Mouse (Mus musculus) heart, adult 11 months (tissue): ENCODE results near the gene Msgn1.

Experiments used
- DNase-seq: peaks from one replicate; pipeline ENCODE4 v3.0.0; 2022

Gene Msgn1

DNA sequence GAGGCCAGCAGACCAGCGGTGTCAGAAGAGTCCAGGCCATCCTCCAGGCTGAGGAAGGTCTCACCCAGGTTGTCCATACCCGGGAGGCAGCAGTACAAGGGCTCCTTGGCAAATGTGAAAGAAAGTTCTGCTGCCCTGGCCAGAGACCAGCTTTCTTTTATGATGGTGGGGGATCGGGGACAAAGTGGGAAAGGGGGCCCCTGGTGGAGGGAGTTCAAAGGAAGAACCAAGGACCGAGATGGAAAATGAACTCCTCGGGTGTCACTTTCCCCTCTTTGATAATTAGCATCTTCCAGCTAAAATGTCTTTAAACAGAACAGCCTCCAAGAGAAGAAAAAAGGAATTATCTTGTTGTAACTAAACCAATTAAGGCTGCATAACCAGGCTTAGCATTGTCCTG lies at the start of gene Msgn1:
Msgn1 (minus strand) TSS at position 101 of the 400 bp plus-strand sequence.
- peak; percentile 84 for DNase-seq

- no peak for DNase-seq
Observed at GRCm38 (mm10) chr12:11250322-11250721, 41.5 kb upstream of the Msgn1 start.

GRCm38 (mm10) chr12:11247460-11247859 lies 38.7 kb upstream of the Msgn1 start:
- no peak for DNase-seq

DNA sequence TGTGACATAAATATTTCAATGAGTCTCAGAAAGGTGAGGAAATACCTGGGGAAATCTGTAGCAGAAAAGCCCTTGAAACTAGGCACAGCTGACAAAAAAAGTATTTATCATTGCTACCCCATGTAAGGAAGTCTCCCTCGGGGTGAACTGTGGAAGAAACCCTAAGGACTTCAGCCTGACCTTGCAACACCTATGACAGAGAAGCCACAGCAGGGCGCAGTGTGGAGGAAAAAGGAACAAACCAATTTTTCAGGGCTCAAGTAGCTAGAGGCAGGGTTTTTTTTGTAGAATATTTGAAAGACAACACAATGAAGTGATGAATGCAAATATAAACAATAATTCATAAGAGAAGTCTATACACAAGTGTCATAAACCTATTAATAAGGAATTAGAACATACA lies 27.2 kb upstream of the Msgn1 start:
- DNase-seq: peak; percentile 54

- peak; percentile 59 for DNase-seq
Observed at GRCm38 (mm10) chr12:11230267-11230666, 21.5 kb upstream of the Msgn1 start.

DNA sequence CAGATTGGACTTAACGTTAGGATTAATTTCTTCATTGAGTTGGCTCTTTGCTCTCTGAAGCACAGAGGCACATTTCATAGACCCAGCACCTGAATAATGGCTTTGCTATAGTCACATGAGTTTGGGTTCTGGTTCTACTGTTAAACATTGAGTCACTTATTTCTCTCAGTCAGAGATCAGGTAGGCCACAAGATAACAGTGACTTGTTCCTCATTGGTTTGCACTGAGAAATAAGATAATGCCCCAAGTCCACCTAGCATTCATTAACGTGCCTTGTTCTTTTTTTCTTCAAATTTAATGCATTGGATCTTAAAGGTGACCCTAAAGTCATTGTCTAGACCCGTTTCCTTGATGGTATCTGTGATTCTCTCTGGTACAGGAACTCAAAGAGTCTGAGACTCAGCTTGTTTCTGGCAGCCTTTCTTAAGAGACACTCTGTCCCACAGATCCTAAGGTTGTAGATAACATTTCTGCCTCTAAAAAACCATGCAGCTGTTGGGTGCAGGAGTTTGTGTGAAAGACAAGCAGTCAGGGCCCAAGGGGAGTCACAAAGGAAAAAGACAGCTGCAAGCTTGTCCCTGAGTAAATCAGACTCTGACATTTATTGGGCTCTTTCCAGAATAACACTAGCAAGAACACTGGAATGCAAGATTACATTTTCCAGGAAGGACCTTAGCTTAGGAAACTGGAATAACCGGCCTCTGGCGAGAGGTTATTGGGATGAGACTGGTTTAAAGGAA lies 17.9 kb upstream of the Msgn1 start:
- peak; percentile 97 for DNase-seq

DNA sequence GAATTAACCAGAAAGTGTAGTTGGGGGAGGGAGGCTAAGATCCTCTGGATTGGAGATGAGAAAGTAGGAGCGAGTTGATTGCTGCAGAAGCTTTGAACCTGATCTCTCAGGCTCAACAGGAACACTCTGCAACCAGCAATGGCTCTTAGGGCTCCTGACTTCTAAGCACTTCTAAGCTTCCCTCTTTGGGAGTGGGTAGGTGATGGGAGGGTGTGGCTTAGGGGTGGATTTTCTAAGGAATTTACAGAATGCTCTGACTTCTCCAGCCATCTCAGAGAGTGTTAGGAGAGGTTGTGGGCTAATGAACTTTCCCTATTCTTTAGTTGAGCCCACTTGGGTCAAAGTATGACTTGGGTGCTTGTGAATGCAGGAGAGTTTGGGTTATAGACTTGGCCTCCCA lies 17.4 kb upstream of the Msgn1 start:
- DNase-seq: peak; percentile 69

DNA sequence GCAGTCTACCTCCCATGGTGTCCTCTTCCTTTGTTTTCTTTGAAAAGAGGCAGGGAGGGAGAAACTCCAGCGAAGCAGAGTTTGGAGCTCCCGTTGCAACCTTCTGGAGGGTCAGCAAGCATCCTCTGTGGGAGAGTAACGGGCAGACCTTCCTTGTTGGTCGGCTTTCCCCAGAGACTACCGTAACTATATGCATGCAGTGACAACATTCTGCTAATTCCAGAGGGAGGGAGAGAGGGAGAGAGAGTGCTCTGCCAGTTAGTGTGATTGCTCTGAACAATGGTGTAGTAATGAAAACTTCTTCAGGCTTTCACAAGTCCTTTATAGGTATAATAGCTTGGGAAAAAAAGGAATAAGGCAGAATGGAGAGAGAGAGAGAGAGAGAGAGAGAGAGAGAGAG lies 15.9 kb upstream of the Msgn1 start:
- no peak for DNase-seq

- DNase-seq: peak; percentile 83
Observed at GRCm38 (mm10) chr12:11223090-11223489, 14.3 kb upstream of the Msgn1 start.

GRCm38 (mm10) chr12:11222566-11222965 lies 13.8 kb upstream of the Msgn1 start:
- DNase-seq: peak; percentile 86

DNA sequence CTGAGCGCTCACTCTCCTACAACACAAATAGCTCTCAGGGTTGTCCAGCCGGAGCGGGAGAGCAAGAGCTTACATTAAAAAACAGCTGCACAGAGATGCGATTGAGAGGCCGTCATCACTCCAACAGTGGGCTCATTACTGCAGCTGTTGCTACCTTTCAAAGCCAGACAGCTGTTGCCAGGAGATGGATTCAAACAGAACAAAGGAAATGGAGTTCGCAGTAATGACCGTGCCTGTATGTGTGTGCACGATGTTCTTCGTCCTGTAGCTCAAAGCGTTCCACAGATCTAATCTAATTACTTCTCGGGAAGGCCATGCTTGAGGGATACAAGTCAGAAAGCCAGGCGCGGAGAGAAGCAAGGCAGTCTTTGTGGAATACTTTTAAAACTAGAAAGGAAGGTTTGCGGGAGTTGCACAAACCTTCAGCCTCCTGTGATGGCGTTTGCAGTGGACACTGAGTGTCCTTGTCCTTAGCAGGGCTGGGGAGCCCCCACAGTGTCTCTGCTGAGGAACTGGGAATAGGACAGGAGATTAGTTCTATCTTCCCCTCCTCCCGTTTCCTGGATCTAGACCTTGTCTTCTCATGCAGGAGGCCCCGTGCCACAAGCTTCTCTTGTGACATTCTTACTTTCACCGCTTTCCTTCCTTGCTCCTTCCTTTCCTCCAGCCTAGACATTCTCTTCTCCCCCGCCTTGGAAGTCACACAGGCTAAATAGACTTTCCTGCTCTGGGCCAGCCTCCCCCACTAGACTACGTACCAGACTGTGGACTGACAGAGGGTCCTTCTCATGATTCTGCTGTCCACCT lies 13.0 kb upstream of the Msgn1 start:
- peak; percentile 94 for DNase-seq

DNA sequence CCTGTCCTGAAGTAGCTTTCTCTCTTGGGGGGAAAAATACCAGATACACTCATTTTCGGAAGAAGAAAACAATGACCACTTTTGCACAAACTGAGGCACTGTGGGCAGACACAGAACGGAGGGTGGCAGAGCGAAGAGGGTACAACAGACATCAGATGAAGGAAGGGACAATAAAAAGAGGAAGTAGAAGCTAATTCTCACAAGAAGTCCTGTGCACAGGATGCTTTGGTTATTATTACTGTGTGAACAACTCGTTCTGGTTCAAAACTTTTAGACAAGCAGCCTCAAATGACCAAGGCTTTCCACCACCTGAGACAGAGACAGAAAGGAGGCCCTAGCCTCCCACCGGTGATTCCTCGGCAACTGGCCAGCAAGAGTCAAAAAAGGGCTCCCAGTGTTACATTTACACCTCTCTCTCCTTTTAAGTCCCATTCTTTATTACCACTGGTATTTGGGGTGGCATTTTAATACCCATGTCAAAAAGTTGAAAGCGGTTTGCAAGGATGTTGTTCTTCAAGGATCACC lies 9.0 kb upstream of the Msgn1 start:
- peak; percentile 82 for DNase-seq

- DNase-seq: peak; percentile 72
Observed at GRCm38 (mm10) chr12:11216454-11216853, 7.7 kb upstream of the Msgn1 start.

DNA sequence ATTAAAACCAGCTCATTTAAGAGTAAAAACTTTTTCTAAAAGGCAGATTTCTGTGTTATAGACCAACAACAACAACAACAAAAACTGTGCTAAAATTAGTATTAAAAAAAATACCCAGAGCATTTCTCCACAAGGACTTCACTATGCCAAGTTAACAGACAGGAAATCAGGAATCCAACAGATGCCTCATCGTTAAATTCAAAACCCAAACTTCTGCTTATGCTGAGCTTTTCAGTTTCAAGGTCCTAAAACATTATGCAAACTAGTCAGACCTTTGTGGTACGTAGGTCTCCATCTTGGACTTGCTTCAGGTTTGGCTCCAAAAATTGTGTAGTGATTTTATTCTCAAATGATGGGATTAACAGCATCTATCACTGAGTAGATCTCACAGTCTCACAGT lies 6.8 kb upstream of the Msgn1 start:
- peak; percentile 49 for DNase-seq

DNA sequence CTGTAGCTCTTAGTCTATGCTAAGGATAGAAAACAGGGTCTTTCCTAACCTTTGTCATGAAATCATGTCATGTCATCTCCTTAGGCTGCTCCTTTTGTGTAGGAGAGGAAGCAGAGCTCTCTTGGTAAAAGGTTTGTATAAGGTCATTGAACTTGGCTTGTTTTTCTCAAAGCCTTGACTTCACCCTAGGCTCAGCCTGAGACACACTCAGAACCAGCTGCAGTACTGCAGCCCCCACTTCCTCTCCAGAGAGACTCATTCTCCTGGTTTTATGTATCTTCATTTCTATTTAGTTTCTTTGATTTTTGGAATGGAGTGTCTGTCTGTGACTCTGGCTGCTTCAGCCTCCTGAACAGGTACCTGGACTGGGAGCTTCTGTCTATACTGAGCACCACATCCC lies 6.0 kb upstream of the Msgn1 start:
- peak; percentile 94 for DNase-seq

GRCm38 (mm10) chr12:11212881-11213280 lies 4.1 kb upstream of the Msgn1 start:
- peak; percentile 95 for DNase-seq

DNA sequence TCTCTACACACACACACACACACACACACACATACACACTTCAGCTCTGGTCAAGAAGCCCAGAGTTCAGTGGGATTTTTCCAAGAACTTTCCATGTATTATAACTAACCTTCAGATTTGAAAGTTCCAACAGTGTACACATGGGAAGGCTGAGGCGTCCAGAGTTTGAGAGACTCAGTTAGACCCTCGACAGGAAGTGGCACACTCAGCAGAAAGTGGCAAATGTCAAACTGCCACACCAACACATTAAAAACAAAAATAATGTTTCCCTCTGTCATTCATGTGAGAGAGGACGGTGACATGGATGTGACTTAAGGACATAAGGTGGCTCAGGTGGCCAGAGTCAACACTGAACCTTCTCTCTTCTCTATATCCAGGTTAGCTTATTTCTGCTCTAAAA lies 1.6 kb upstream of the Msgn1 start:
- peak; percentile 50 for DNase-seq

DNA sequence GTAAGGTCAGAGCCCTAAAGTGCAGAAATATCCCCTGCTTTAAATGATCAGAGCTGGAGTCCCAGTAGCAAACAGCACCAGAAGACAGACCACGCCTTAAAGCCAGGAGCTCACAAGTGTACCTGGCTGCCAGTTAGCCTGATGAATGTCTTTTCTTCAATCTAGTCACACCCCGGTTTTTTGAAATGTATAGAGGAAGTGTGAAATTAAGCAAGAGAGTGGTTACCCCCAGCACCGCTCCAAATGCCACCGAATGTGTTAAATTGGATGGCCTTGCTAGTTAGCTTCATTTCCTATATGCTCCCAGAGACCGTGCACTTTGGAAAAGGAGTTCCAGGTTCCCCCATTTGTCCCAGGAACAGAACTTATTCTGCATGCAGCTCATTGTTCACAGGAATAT lies 864 bp upstream of the Msgn1 start:
- DNase-seq: peak; percentile 19

DNA sequence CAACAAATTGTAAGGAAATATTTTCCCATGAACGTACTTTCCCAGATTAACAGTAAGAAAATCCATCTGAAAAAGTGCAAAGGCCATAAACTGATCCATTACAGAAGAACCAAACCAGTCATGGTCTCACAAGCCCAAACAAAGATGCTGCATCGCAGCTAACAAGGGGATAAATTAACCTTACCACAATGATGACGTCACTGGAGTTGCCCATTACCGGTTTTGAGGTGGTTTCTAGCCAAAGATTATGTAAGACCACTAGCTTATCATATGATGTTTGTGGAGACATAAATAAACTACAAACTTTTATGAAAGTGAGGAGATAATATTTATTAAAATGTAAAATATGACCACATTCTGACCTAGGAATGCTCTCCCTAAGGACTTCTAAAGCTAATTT lies 2.5 kb downstream of the Msgn1 start:
- DNase-seq: peak; percentile 61

DNA sequence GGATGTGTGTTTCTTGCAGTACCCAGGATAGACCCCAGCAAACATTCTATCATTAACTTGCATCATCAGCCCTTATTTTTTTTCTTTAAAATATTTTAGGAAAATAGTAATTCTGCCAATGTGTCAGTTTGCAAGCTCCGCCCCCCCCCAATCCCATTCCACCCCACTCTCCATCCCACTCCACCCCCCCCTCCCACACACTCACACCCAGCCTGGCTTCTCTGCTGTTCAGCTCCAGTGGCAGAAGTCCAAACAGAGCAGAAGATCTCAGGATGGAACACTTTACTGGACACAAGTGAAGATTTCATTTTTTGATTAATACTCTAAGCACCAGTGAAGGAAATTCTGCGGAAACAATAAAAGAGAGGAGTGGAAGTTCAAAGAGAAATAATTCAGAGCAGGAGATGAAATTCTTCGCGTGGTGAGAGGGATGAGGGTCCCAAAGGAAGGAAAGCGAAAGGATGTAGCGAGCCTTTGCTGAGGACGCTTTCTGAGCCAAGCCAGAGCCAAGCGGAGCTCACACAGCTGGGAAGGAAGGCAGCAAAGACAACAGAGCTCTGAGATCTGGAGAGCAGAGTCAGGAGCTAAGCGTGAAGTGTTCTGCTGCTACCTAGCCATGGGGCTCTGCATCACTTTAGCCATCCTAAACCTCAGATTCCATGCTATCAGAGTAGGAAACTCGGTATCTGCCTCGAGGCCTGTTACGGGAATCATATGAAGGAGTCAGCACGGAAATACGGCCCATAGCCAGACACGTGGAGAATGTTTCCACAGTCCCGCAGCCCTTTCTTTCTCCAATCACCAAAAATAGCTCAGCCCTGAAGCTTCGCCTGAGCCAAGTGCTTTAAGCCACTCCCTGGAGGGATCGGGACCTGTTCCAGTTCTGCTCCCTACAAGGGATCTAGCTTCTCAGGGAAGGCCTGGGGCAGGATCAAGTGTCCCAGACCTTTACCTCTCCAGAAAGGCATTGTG lies 4.8 kb downstream of the Msgn1 start:
- peak; percentile 99 for DNase-seq

- peak; percentile 39 for DNase-seq
Observed at GRCm38 (mm10) chr12:11202476-11202875, 6.3 kb downstream of the Msgn1 start.

DNA sequence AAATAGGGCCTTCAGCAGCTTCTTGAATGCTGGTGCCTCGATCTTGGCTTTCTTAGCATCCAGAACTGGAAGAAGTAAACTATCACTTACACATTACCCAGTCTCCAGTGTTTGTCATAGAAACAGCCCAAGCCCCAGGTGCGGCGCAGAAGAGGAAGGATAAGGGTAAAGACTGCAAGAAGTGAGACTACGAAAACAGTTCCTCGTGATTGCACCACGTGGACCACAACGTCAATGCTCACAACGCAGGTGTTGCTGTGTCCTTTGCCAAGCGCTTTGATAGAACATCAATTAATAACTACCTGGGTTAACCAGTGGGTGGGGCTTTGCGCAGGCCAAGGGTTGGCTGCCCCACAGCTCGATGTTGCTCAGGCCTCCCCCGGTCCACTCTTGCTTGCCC lies 8.1 kb downstream of the Msgn1 start:
- peak; percentile 84 for DNase-seq

GRCm38 (mm10) chr12:11198551-11198950 lies 10.2 kb downstream of the Msgn1 start:
- peak; percentile 80 for DNase-seq
